15 mouse cellular contexts compared by ENCODE assay signal in genomic region chr10:58600151-58600550, GRCm38 (mm10).
"Had no signal": no experiment of that assay in that cellular context is flagged by ENCODE, and none has a peak within 500 bp of the region (broad histone marks: within the 10 kb centered on the region; RNA-seq: fewer than 3 reads in every experiment).

No protein-coding gene starts in this region.

- H3K9me3 ChIP-seq: kidney, embryonic 15.5 days; liver, embryonic 13.5 days; lung, embryonic 15.5 days; midbrain, embryonic 15.5 days; neural tube, embryonic 13.5 days had no signal

- DNase-seq: kidney, postnatal 14 days; left cerebral cortex, postnatal 4 days; liver, embryonic 13.5 days; liver, postnatal 0 days; lung, postnatal 14 days; right cerebral cortex, adult 18-20 months; right cerebral cortex, postnatal 25 days; thymus, postnatal 4 days had no signal

- H3K4me3 ChIP-seq: kidney, embryonic 15.5 days; liver, embryonic 13.5 days; lung, embryonic 15.5 days; megakaryocyte, embryonic 14.5 days; midbrain, embryonic 15.5 days; neural tube, embryonic 13.5 days had no signal

- H3K4me1 ChIP-seq: liver, embryonic 13.5 days; lung, embryonic 15.5 days; megakaryocyte, embryonic 14.5 days had no signal

- H3K4me2 ChIP-seq: kidney, embryonic 15.5 days; liver, embryonic 13.5 days; lung, embryonic 15.5 days; midbrain, embryonic 11.5 days; midbrain, embryonic 15.5 days; neural tube, embryonic 13.5 days had no signal

- H3K9ac ChIP-seq: kidney, embryonic 15.5 days; liver, embryonic 13.5 days; liver, postnatal 0 days; lung, embryonic 15.5 days; midbrain, embryonic 15.5 days; neural tube, embryonic 13.5 days had no signal

- H3K36me3 ChIP-seq: kidney, embryonic 15.5 days; liver, embryonic 13.5 days; lung, embryonic 15.5 days; midbrain, embryonic 15.5 days; neural tube, embryonic 13.5 days had no signal

- ATAC-seq: liver, postnatal 0 days had no signal

- H3K27me3 ChIP-seq: kidney, embryonic 15.5 days; liver, embryonic 13.5 days; lung, embryonic 15.5 days; midbrain, embryonic 15.5 days; neural tube, embryonic 13.5 days had no signal

- H3K27ac ChIP-seq: kidney, embryonic 15.5 days; liver, embryonic 13.5 days; lung, embryonic 15.5 days; macrophage had no signal
